Mouse (Mus musculus) MEL (cell line): ENCODE results near the gene Gm49361. TPM values are rescaled to one million over a fixed set of nuclear protein-coding genes. Genes with fewer than 3 reads are reported as not detected.

Experiments used
- DNase-seq: peaks from one replicate; pipeline ENCODE4 v3.0.0; 2011; ENCODE audit warnings: low read depth, low spot score
- H3K27ac ChIP-seq: 2 replicates; pipeline ENCODE4 v1.5.1; 2012; ENCODE audit warnings: low read depth, mild to moderate bottlenecking, control low read depth, low read length, moderate library complexity; ENCODE audit not compliant: control insufficient read depth
- H3K27me3 ChIP-seq, 2 experiments: fragments of 150-350 bp in 1 of 2; sonication (generic) in 1 of 2; 2 replicates each; pipeline ENCODE4 v1.6.1; 2012; ENCODE audit warnings: low read length in 2 of 2, mild to moderate bottlenecking in 2 of 2, improper control_type of control experiment in 1 of 2, moderate library complexity in 1 of 2; ENCODE audit not compliant: insufficient read depth in 2 of 2, control insufficient read depth in 1 of 2
- H3K36me3 ChIP-seq, 2 experiments: 2 replicates each; pipeline ENCODE4 v1.6.1; 2012 to 2014; ENCODE audit warnings: low read length in 2 of 2, improper control_type of control experiment in 1 of 2, inconsistent platforms in 1 of 2, mild to moderate bottlenecking in 1 of 2; ENCODE audit not compliant: insufficient read depth in 2 of 2, control insufficient read depth in 1 of 2
- H3K4me1 ChIP-seq, 2 experiments: fragments of 150-350 bp in 1 of 2; sonication (generic) in 1 of 2; 2 replicates each; pipeline ENCODE4 v1.6.1; 2012; ENCODE audit warnings: low read length in 2 of 2, improper control_type of control experiment in 1 of 2, mild to moderate bottlenecking in 1 of 2; ENCODE audit not compliant: insufficient read depth in 2 of 2, control insufficient read depth in 1 of 2
- H3K4me3 ChIP-seq, 2 experiments: fragments of 150-350 bp in 1 of 2; sonication (generic) in 1 of 2; 2 replicates each; pipeline ENCODE4 v1.5.1; 2012; ENCODE audit warnings: low read depth in 2 of 2, low read length in 2 of 2, mild to moderate bottlenecking in 2 of 2, moderate library complexity in 2 of 2, control low read depth in 1 of 2, improper control_type of control experiment in 1 of 2; ENCODE audit not compliant: control insufficient read depth in 1 of 2, insufficient read depth in 1 of 2
- H3K79me2 ChIP-seq: 2 replicates; pipeline ENCODE4 v1.6.1; 2012; ENCODE audit warnings: mild to moderate bottlenecking, low read length, moderate library complexity; ENCODE audit not compliant: control insufficient read depth, poor library complexity, insufficient read depth
- H3K9ac ChIP-seq: 2 replicates; pipeline ENCODE4 v1.6.1; 2012; ENCODE audit warnings: low read depth, mild to moderate bottlenecking, control low read depth, low read length, moderate library complexity; ENCODE audit not compliant: control insufficient read depth, poor library complexity, severe bottlenecking
- H3K9me3 ChIP-seq: fragments of 150-350 bp; sonication (generic); replicated peaks from 2 replicates; pipeline ENCODE4 v1.6.1; 2012; ENCODE audit warnings: mild to moderate bottlenecking, low read length, improper control_type of control experiment, moderate library complexity; ENCODE audit not compliant: insufficient read depth
- CHD2 ChIP-seq: IDR thresholded peaks from 2 replicates; pipeline ENCODE4 v1.6.1; 2011; ENCODE audit warnings: low read length, improper control_type of control experiment
- CTCF ChIP-seq, 3 experiments: IDR thresholded peaks in 2 of 3; conservative IDR thresholded peaks in 1 of 3; 2 replicates each; pipeline ENCODE4 v1.5.1; 2011 to 2012; ENCODE audit warnings: low read length in 3 of 3, low read depth in 2 of 3, mild to moderate bottlenecking in 2 of 3, improper control_type of control experiment in 1 of 3, inconsistent platforms in 1 of 3, mixed read lengths in 1 of 3, moderate library complexity in 1 of 3; ENCODE audit not compliant: control insufficient read depth in 1 of 3, insufficient read depth in 1 of 3, poor library complexity in 1 of 3, severe bottlenecking in 1 of 3
- ELF1 ChIP-seq: IDR thresholded peaks from 2 replicates; pipeline ENCODE4 v1.6.1; 2014; ENCODE audit warnings: low read depth, mild to moderate bottlenecking, inconsistent platforms, low read length, improper control_type of control experiment, moderate library complexity
- ETS1 ChIP-seq: IDR thresholded peaks from 2 replicates; pipeline ENCODE4 v1.6.1; 2012; ENCODE audit warnings: low read depth, mild to moderate bottlenecking, inconsistent platforms, low read length, improper control_type of control experiment, moderate library complexity
- GABPA ChIP-seq: IDR thresholded peaks from 2 replicates; pipeline ENCODE4 v1.6.1; 2012; ENCODE audit warnings: low read depth, mild to moderate bottlenecking, inconsistent platforms, low read length, improper control_type of control experiment, moderate library complexity
- GATA1 ChIP-seq: IDR thresholded peaks from 2 replicates; pipeline ENCODE4 v1.6.1; 2011; ENCODE audit warnings: low read depth, low read length, improper control_type of control experiment
- HCFC1 ChIP-seq: IDR thresholded peaks from 2 replicates; pipeline ENCODE4 v1.6.1; 2012; ENCODE audit warnings: low read depth, mild to moderate bottlenecking, inconsistent platforms, low read length, improper control_type of control experiment, moderate library complexity
- JUND ChIP-seq: IDR thresholded peaks from 2 replicates; pipeline ENCODE4 v1.6.1; 2011; ENCODE audit warnings: low read depth, mild to moderate bottlenecking, improper control_type of control experiment, low read length
- MAFK ChIP-seq: IDR thresholded peaks from 2 replicates; pipeline ENCODE4 v1.6.1; 2011; ENCODE audit warnings: low read depth, mild to moderate bottlenecking, low read length, improper control_type of control experiment, borderline replicate concordance
- MAX ChIP-seq: IDR thresholded peaks from 2 replicates; pipeline ENCODE4 v1.6.1; 2011; ENCODE audit warnings: low read length, improper control_type of control experiment
- MAZ ChIP-seq: IDR thresholded peaks from 2 replicates; pipeline ENCODE4 v1.6.1; 2012; ENCODE audit warnings: low read depth, mild to moderate bottlenecking, inconsistent platforms, low read length, improper control_type of control experiment
- MEF2A ChIP-seq: IDR thresholded peaks from 2 replicates; pipeline ENCODE4 v1.6.1; 2014; ENCODE audit warnings: low read depth, mild to moderate bottlenecking, inconsistent platforms, low read length, improper control_type of control experiment; ENCODE audit not compliant: poor library complexity, insufficient replicate concordance, severe bottlenecking; ENCODE audit errors: extremely low read depth
- MXI1 ChIP-seq: IDR thresholded peaks from 2 replicates; pipeline ENCODE4 v1.6.1; 2011; ENCODE audit warnings: mild to moderate bottlenecking, low read depth, low read length, improper control_type of control experiment
- MYB ChIP-seq: IDR thresholded peaks from 2 replicates; pipeline ENCODE4 v1.6.1; 2011; ENCODE audit warnings: mild to moderate bottlenecking, low read depth, low read length, improper control_type of control experiment
- NRF1 ChIP-seq: IDR thresholded peaks from 2 replicates; pipeline ENCODE4 v1.6.1; 2014; ENCODE audit warnings: low read depth, mild to moderate bottlenecking, inconsistent platforms, low read length, improper control_type of control experiment, moderate library complexity; ENCODE audit not compliant: poor library complexity, insufficient read depth, severe bottlenecking
- POLR2A ChIP-seq, 2 experiments: IDR thresholded peaks; 2 replicates each; pipeline ENCODE4 v1.6.1; 2011 to 2012; ENCODE audit warnings: low read length in 2 of 2, mild to moderate bottlenecking in 2 of 2, control low read depth in 1 of 2, improper control_type of control experiment in 1 of 2, low read depth in 1 of 2, moderate library complexity in 1 of 2; ENCODE audit not compliant: control insufficient read depth in 1 of 2, insufficient read depth in 1 of 2, poor library complexity in 1 of 2
- POLR2AphosphoS2 ChIP-seq: IDR thresholded peaks from 2 replicates; pipeline ENCODE4 v1.6.1; 2011; ENCODE audit warnings: low read length, improper control_type of control experiment
- RAD21 ChIP-seq: IDR thresholded peaks from 2 replicates; pipeline ENCODE4 v1.6.1; 2011; ENCODE audit warnings: mild to moderate bottlenecking, low read depth, low read length, improper control_type of control experiment
- RCOR1 ChIP-seq: IDR thresholded peaks from 2 replicates; pipeline ENCODE4 v1.6.1; 2012; ENCODE audit warnings: low read depth, mild to moderate bottlenecking, inconsistent platforms, low read length, improper control_type of control experiment
- SMC3 ChIP-seq: IDR thresholded peaks from 2 replicates; pipeline ENCODE4 v1.6.1; 2011; ENCODE audit warnings: low read depth, low read length, improper control_type of control experiment
- TAL1 ChIP-seq: IDR thresholded peaks from 2 replicates; pipeline ENCODE4 v1.6.1; 2012; ENCODE audit warnings: mild to moderate bottlenecking, inconsistent platforms, low read length, moderate library complexity, mixed read lengths
- TBP ChIP-seq: IDR thresholded peaks from 2 replicates; pipeline ENCODE4 v1.8.0; 2011; ENCODE audit warnings: low read depth, low read length, improper control_type of control experiment
- USF1 ChIP-seq: IDR thresholded peaks from 2 replicates; pipeline ENCODE4 v1.6.1; 2014; ENCODE audit warnings: low read depth, mild to moderate bottlenecking, inconsistent platforms, low read length, improper control_type of control experiment, moderate library complexity
- ZMIZ1 ChIP-seq: IDR thresholded peaks from 2 replicates; pipeline ENCODE4 v1.6.1; 2012; ENCODE audit warnings: low read depth, mild to moderate bottlenecking, inconsistent platforms, low read length, improper control_type of control experiment, moderate library complexity
- polyA plus RNA-seq, 2 experiments: library from polyadenylated mRNA; stranded (reverse) in 1 of 2; unstranded in 1 of 2; fragments of >175 nt in 1 of 2; fragments of >200 nt in 1 of 2; gene quantifications; 2 replicates each; pipeline versions ENCODE4 v1.2.1 to v1.2.4; 2012; ENCODE audit warnings: low replicate concordance in 2 of 2, low read depth in 1 of 2; ENCODE audit not compliant: insufficient read length in 2 of 2, insufficient read depth in 1 of 2, missing spikeins in 1 of 2
- total RNA-seq: library from RNA; depleted of rRNA; stranded (reverse); fragments of 300-350 nt; gene quantifications from 2 replicates; pipeline ENCODE4 v1.2.3, GENCODE M21; 2012

Gene Gm49361
- total and polyA plus RNA-seq, 3 experiments, result not detected

GRCm38 (mm10) chr14:57708580-57708979 lies 37.3 kb downstream of the Gm49361 start:
- no peak overlapping the region for H3K9ac ChIP-seq
- no peaks in the 10 kb centered on the region for H3K27me3 ChIP-seq
- peaks cover 2 to 11% of the 10 kb centered on the region in 2 experiments; a peak in 3 of 4 replicates for H3K4me1 ChIP-seq
- no peak overlapping the region for H3K4me3 ChIP-seq
- no peaks in the 10 kb centered on the region for H3K9me3 ChIP-seq
- H3K36me3 ChIP-seq, result peaks cover 0 to 2% of the 10 kb centered on the region in 2 experiments; a peak in 1 of 4 replicates
- TF ChIP-seq CTCF (IDR thresholded peaks at IDR 0.05 in 2 of 3, conservative IDR thresholded peaks at IDR 0.05 in 1 of 3; ENCODE audit: control insufficient read depth in 1 of 3, insufficient read depth in 1 of 3, low read depth in 2 of 3, low read length in 3 of 3, poor library complexity in 1 of 3, severe bottlenecking in 1 of 3) (no peak), MAFK (no peak), TBP (no peak), ETS1 (no peak), POLR2A (IDR thresholded peaks at IDR 0.05; ENCODE audit: control insufficient read depth in 1 of 2, insufficient read depth in 1 of 2, low read depth in 1 of 2, low read length in 2 of 2, poor library complexity in 1 of 2) (no peak), MYB (no peak), GATA1 (no peak), ZMIZ1 (no peak), GABPA (no peak), RAD21 (no peak), MAZ (no peak), TAL1 (no peak), POLR2AphosphoS2 (no peak), ELF1 (no peak), JUND (no peak)
- H3K27ac ChIP-seq, result no peak overlapping the region
- H3K79me2 ChIP-seq, result no peaks in the 10 kb centered on the region
- DNase-seq, result no peak

GRCm38 (mm10) chr14:57707100-57707893 lies 38.6 kb downstream of the Gm49361 start:
- no peak overlapping the region for H3K9ac ChIP-seq
- TF ChIP-seq MXI1 (no peak), NRF1 (no peak), MAFK (no peak), CHD2 (no peak), TAL1 (no peak), HCFC1 (no peak), SMC3 (no peak), USF1 (no peak), MAX (no peak), RCOR1 (no peak), MEF2A (no peak), RAD21 (no peak)
- DNase-seq, result no peak

More at GRCm38 (mm10) chr14:57707100-57707893, 38.6 kb downstream of the Gm49361 start:
- no peaks in the 10 kb centered on the region for H3K36me3 ChIP-seq
- H3K4me1 ChIP-seq, result peaks cover 0 to under 1% of the 10 kb centered on the region in 2 experiments; a peak in 1 of 4 replicates
- no peaks in the 10 kb centered on the region for H3K9me3 ChIP-seq
- H3K79me2 ChIP-seq, result no peaks in the 10 kb centered on the region
- no peaks in the 10 kb centered on the region for H3K27me3 ChIP-seq
- H3K27ac ChIP-seq, result no peak overlapping the region
- no peak overlapping the region for H3K4me3 ChIP-seq
